Mouse (Mus musculus): ENCODE results near the gene Lats1. TPM values are rescaled to one million over a fixed set of nuclear protein-coding genes. Genes with fewer than 3 reads are reported as not detected.

Gene Lats1
- polyA plus RNA-seq (2014; fragmentation: Illumina TruSeq; extraction: RNeasy Lipid Tissue Mini Kit (QIAGEN cat#74804); ENCODE audit: insufficient read depth, low read depth, low replicate concordance): 7.0 TPM

GRCm38 (mm10) chr10:7680731-7681301 lies at the start of gene Lats1, which contains the start of gene Pcmt1:
Gene Lats1 (plus strand): TSS chr10:7681214.
Gene Pcmt1 (minus strand): TSS chr10:7681136.

GRCm38 (mm10) chr10:7667342-7667802 lies 13.6 kb upstream of the Lats1 start, which contains the start of gene Nup43:
Gene Nup43 (plus strand): TSS chr10:7667503.

GRCm38 (mm10) chr10:7725751-7726500 lies 44.9 kb downstream of the Lats1 start, which contains the start of gene Katna1:
Gene Katna1 (plus strand): TSS chr10:7726000.

Other genes starting within 250 kb of the Lats1 start
- gene Ulbp1, start 207.6 kb upstream of the Lats1 start, polyA plus RNA-seq (2014; fragmentation: Illumina TruSeq; extraction: RNeasy Lipid Tissue Mini Kit (QIAGEN cat#74804); ENCODE audit: insufficient read depth, low read depth, low replicate concordance): 0.63 TPM
- gene Lrp11, start 91.4 kb upstream of the Lats1 start, polyA plus RNA-seq (2014; fragmentation: Illumina TruSeq; extraction: RNeasy Lipid Tissue Mini Kit (QIAGEN cat#74804); ENCODE audit: insufficient read depth, low read depth, low replicate concordance): 1.9 TPM
- gene Nup43, start 13.7 kb upstream of the Lats1 start, polyA plus RNA-seq (2014; fragmentation: Illumina TruSeq; extraction: RNeasy Lipid Tissue Mini Kit (QIAGEN cat#74804); ENCODE audit: insufficient read depth, low read depth, low replicate concordance): 7.4 TPM
- 50.9 TPM for gene Pcmt1, start 78 bp upstream of the Lats1 start, polyA plus RNA-seq (2014; fragmentation: Illumina TruSeq; extraction: RNeasy Lipid Tissue Mini Kit (QIAGEN cat#74804); ENCODE audit: insufficient read depth, low read depth, low replicate concordance)
- 25.0 TPM for gene Katna1, start 44.8 kb downstream of the Lats1 start, polyA plus RNA-seq (2014; fragmentation: Illumina TruSeq; extraction: RNeasy Lipid Tissue Mini Kit (QIAGEN cat#74804); ENCODE audit: insufficient read depth, low read depth, low replicate concordance)
- 77.0 TPM for gene Ginm1, start 111.6 kb downstream of the Lats1 start, polyA plus RNA-seq (2014; fragmentation: Illumina TruSeq; extraction: RNeasy Lipid Tissue Mini Kit (QIAGEN cat#74804); ENCODE audit: insufficient read depth, low read depth, low replicate concordance)
- gene Ppil4, start 111.7 kb downstream of the Lats1 start, polyA plus RNA-seq (2014; fragmentation: Illumina TruSeq; extraction: RNeasy Lipid Tissue Mini Kit (QIAGEN cat#74804); ENCODE audit: insufficient read depth, low read depth, low replicate concordance): 13.0 TPM
- gene Zc3h12d, start 151.3 kb downstream of the Lats1 start, polyA plus RNA-seq (2014; fragmentation: Illumina TruSeq; extraction: RNeasy Lipid Tissue Mini Kit (QIAGEN cat#74804); ENCODE audit: insufficient read depth, low read depth, low replicate concordance): 1.1 TPM